Mouse (Mus musculus): ENCODE results near the gene Txndc17. TPM values are rescaled to one million over a fixed set of nuclear protein-coding genes. Genes with fewer than 3 reads are reported as not detected.

The Txndc17 gene
- polyA plus RNA-seq, 1 experiment from 2014 or later: 138 TPM

GRCm38 (mm10) chr11:72232068-72232467, 24.7 kb downstream of the Txndc17 start:
- Histone ChIP-seq H3K9ac (replicated peaks; ENCODE audit: low read depth, low read length) (no peak overlapping the region), H3K4me3 (replicated peaks; ENCODE audit: low read length) (no peak overlapping the region), H3K9me3 (ENCODE audit: control insufficient read depth, low read length) (no peaks in the 10 kb centered on the region), H3K27ac (ENCODE audit: low read length) (no peak overlapping the region), H3K4me1 (replicated peaks; ENCODE audit: control insufficient read depth, insufficient read depth, low read length) (no peaks in the 10 kb centered on the region), H3K36me3 (ENCODE audit: control insufficient read depth, insufficient read depth) (no peaks in the 10 kb centered on the region), H3K4me2 (ENCODE audit: low read length) (no peak overlapping the region), H3K27me3 (replicated peaks; ENCODE audit: control insufficient read depth, insufficient read depth, low read length) (no peaks in the 10 kb centered on the region)
- ATAC-seq: no peak
- 83% methylated on average over 7 of the region's 7 CpGs for WGBS

GRCm38 (mm10) chr11:72232991-72233390, 25.6 kb downstream of the Txndc17 start:
- ATAC-seq: no peak
- no peak overlapping the region for H3K9ac ChIP-seq (replicated peaks; ENCODE audit: low read depth, low read length)
- no peaks in the 10 kb centered on the region for H3K36me3 ChIP-seq (ENCODE audit: control insufficient read depth, insufficient read depth)
- WGBS: 70% methylated on average over 1 of the region's 1 CpGs
- no peak overlapping the region for H3K4me2 ChIP-seq (ENCODE audit: low read length)
- H3K27me3 ChIP-seq (replicated peaks; ENCODE audit: control insufficient read depth, insufficient read depth, low read length): no peaks in the 10 kb centered on the region
- H3K27ac ChIP-seq (ENCODE audit: low read length): no peak overlapping the region
- no peaks in the 10 kb centered on the region for H3K4me1 ChIP-seq (replicated peaks; ENCODE audit: control insufficient read depth, insufficient read depth, low read length)
- no peak overlapping the region for H3K4me3 ChIP-seq (replicated peaks; ENCODE audit: low read length)
- H3K9me3 ChIP-seq (ENCODE audit: control insufficient read depth, low read length): no peaks in the 10 kb centered on the region

GRCm38 (mm10) chr11:72234013-72234412, 26.7 kb downstream of the Txndc17 start:
- no peak overlapping the region for H3K4me2 ChIP-seq (ENCODE audit: low read length)
- H3K9me3 ChIP-seq (ENCODE audit: control insufficient read depth, low read length): no peaks in the 10 kb centered on the region
- H3K9ac ChIP-seq (replicated peaks; ENCODE audit: low read depth, low read length): no peak overlapping the region
- H3K4me1 ChIP-seq (replicated peaks; ENCODE audit: control insufficient read depth, insufficient read depth, low read length): no peaks in the 10 kb centered on the region
- H3K27me3 ChIP-seq (replicated peaks; ENCODE audit: control insufficient read depth, insufficient read depth, low read length): no peaks in the 10 kb centered on the region
- no peak for ATAC-seq
- H3K4me3 ChIP-seq (replicated peaks; ENCODE audit: low read length): no peak overlapping the region
- 72% methylated on average over 5 of the region's 5 CpGs for WGBS
- H3K27ac ChIP-seq (ENCODE audit: low read length): no peak overlapping the region
- H3K36me3 ChIP-seq (ENCODE audit: control insufficient read depth, insufficient read depth): no peaks in the 10 kb centered on the region

GRCm38 (mm10) chr11:72240062-72240860, 32.9 kb downstream of the Txndc17 start:
- no peaks in the 10 kb centered on the region for H3K27me3 ChIP-seq (replicated peaks; ENCODE audit: control insufficient read depth, insufficient read depth, low read length)
- no peak overlapping the region for H3K4me3 ChIP-seq (replicated peaks; ENCODE audit: low read length)
- H3K9me3 ChIP-seq (ENCODE audit: control insufficient read depth, low read length): no peaks in the 10 kb centered on the region
- ATAC-seq: no peak
- H3K27ac ChIP-seq (ENCODE audit: low read length): no peak overlapping the region
- H3K36me3 ChIP-seq (ENCODE audit: control insufficient read depth, insufficient read depth): no peaks in the 10 kb centered on the region
- H3K4me1 ChIP-seq (replicated peaks; ENCODE audit: control insufficient read depth, insufficient read depth, low read length): no peaks in the 10 kb centered on the region
- 70% methylated on average over 4 of the region's 4 CpGs for WGBS
- H3K4me2 ChIP-seq (ENCODE audit: low read length): no peak overlapping the region
- H3K9ac ChIP-seq (replicated peaks; ENCODE audit: low read depth, low read length): no peak overlapping the region

- Histone ChIP-seq H3K4me1 (replicated peaks; ENCODE audit: control insufficient read depth, insufficient read depth, low read length) (no peaks in the 10 kb centered on the region), H3K4me3 (replicated peaks; ENCODE audit: low read length) (no peak overlapping the region), H3K27ac (ENCODE audit: low read length) (no peak overlapping the region), H3K36me3 (ENCODE audit: control insufficient read depth, insufficient read depth) (no peaks in the 10 kb centered on the region), H3K4me2 (ENCODE audit: low read length) (no peak overlapping the region), H3K9me3 (ENCODE audit: control insufficient read depth, low read length) (no peaks in the 10 kb centered on the region), H3K27me3 (replicated peaks; ENCODE audit: control insufficient read depth, insufficient read depth, low read length) (no peaks in the 10 kb centered on the region), H3K9ac (replicated peaks; ENCODE audit: low read depth, low read length) (no peak overlapping the region)
- ATAC-seq: no peak
- WGBS: 82% methylated on average over 8 of the region's 8 CpGs
Measured at GRCm38 (mm10) chr11:72245196-72245753, 37.9 kb downstream of the Txndc17 start.

- WGBS: 98% methylated on average over 4 of the region's 4 CpGs
- no peak overlapping the region for H3K4me2 ChIP-seq (ENCODE audit: low read length)
- H3K4me3 ChIP-seq (replicated peaks; ENCODE audit: low read length): no peak overlapping the region
- no peak overlapping the region for H3K27ac ChIP-seq (ENCODE audit: low read length)
- H3K9ac ChIP-seq (replicated peaks; ENCODE audit: low read depth, low read length): no peak overlapping the region
- no peaks in the 10 kb centered on the region for H3K36me3 ChIP-seq (ENCODE audit: control insufficient read depth, insufficient read depth)
- ATAC-seq: no peak
- no peaks in the 10 kb centered on the region for H3K9me3 ChIP-seq (ENCODE audit: control insufficient read depth, low read length)
- H3K27me3 ChIP-seq (replicated peaks; ENCODE audit: control insufficient read depth, insufficient read depth, low read length): no peaks in the 10 kb centered on the region
- no peaks in the 10 kb centered on the region for H3K4me1 ChIP-seq (replicated peaks; ENCODE audit: control insufficient read depth, insufficient read depth, low read length)
Measured at GRCm38 (mm10) chr11:72255629-72256028, 48.3 kb downstream of the Txndc17 start.

GRCm38 (mm10) chr11:72256441-72256840, 49.1 kb downstream of the Txndc17 start:
- Histone ChIP-seq H3K36me3 (ENCODE audit: control insufficient read depth, insufficient read depth) (no peaks in the 10 kb centered on the region), H3K4me3 (replicated peaks; ENCODE audit: low read length) (no peak overlapping the region), H3K27ac (ENCODE audit: low read length) (no peak overlapping the region), H3K9ac (replicated peaks; ENCODE audit: low read depth, low read length) (no peak overlapping the region), H3K4me1 (replicated peaks; ENCODE audit: control insufficient read depth, insufficient read depth, low read length) (no peaks in the 10 kb centered on the region), H3K9me3 (ENCODE audit: control insufficient read depth, low read length) (no peaks in the 10 kb centered on the region), H3K4me2 (ENCODE audit: low read length) (no peak overlapping the region), H3K27me3 (replicated peaks; ENCODE audit: control insufficient read depth, insufficient read depth, low read length) (no peaks in the 10 kb centered on the region)
- WGBS: 87% methylated on average over 2 of the region's 2 CpGs
- ATAC-seq: no peak

Other genes with a start within 250 kb of the Txndc17 start
- gene Aipl1, start 170.0 kb upstream of the Txndc17 start, polyA plus RNA-seq (2015; fragmentation: Nextera tagmentation; extraction: Ambion mirVana): 0.11 and 0.27 TPM in 2 replicates
- gene Pimreg, start 165.5 kb upstream of the Txndc17 start, polyA plus RNA-seq (2015; fragmentation: Nextera tagmentation; extraction: Ambion mirVana): 64.1 and 80.3 TPM in 2 replicates
- 2.0 and 3.0 TPM in 2 replicates for gene Pitpnm3, start 71.8 kb upstream of the Txndc17 start, polyA plus RNA-seq (2015; fragmentation: Nextera tagmentation; extraction: Ambion mirVana)
- gene Gm43951, start 707 bp upstream of the Txndc17 start, polyA plus RNA-seq (2015; fragmentation: Nextera tagmentation; extraction: Ambion mirVana): 1.6 TPM in 2 replicates
- 23.6 and 24.3 TPM in 2 replicates for gene 4933427D14Rik, start 88 bp upstream of the Txndc17 start, polyA plus RNA-seq (2015; fragmentation: Nextera tagmentation; extraction: Ambion mirVana)
- gene Med31, start 8.0 kb downstream of the Txndc17 start, polyA plus RNA-seq (2015; fragmentation: Nextera tagmentation; extraction: Ambion mirVana): 61.1 and 67.8 TPM in 2 replicates
- 0.35 and 0.65 TPM in 2 replicates for gene Slc13a5, start 59.7 kb downstream of the Txndc17 start, polyA plus RNA-seq (2015; fragmentation: Nextera tagmentation; extraction: Ambion mirVana)
- gene Xaf1, start 94.1 kb downstream of the Txndc17 start, polyA plus RNA-seq (2015; fragmentation: Nextera tagmentation; extraction: Ambion mirVana): 1.2 and 1.7 TPM in 2 replicates
- gene Fbxo39, start 106.9 kb downstream of the Txndc17 start, polyA plus RNA-seq (2015; fragmentation: Nextera tagmentation; extraction: Ambion mirVana): not detected in 2 replicates
- 8.0 and 9.1 TPM in 2 replicates for gene Tekt1, start 154.9 kb downstream of the Txndc17 start, polyA plus RNA-seq (2015; fragmentation: Nextera tagmentation; extraction: Ambion mirVana)
- 4.5 and 8.0 TPM in 2 replicates for gene Smtnl2, start 204.2 kb downstream of the Txndc17 start, polyA plus RNA-seq (2015; fragmentation: Nextera tagmentation; extraction: Ambion mirVana)
- not detected in 2 replicates for gene Ggt6, start 228.0 kb downstream of the Txndc17 start, polyA plus RNA-seq (2015; fragmentation: Nextera tagmentation; extraction: Ambion mirVana)
- gene Mybbp1a, start 233.8 kb downstream of the Txndc17 start, polyA plus RNA-seq (2015; fragmentation: Nextera tagmentation; extraction: Ambion mirVana): 94.8 and 98.2 TPM in 2 replicates